Mouse (Mus musculus): Measurements from ENCODE around the gene Prr29.

Prr29 gene

DNA sequence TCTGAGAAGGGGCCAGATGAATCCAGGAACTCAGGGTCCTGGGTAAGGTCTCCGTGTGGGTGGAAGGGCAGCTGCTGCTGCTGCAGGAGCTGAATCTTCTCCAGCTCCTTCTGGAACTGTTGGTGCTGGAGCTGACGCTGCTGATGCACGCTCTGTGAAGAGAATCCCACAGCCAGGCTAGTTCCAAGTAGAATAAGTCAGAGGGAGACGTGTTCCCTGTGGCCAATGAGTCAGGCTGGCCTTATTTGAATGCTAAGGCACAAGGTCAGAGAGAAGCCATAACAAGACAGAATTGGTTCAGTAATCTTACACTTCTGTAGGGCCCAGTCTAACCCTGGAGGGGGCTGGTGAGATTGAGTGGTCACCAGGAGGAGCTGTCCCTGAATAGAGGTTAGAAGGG, 44.7 kb downstream of the Prr29 start:
- no peak for DNase-seq (ENCODE audit: low read depth, low spot score)

DNA sequence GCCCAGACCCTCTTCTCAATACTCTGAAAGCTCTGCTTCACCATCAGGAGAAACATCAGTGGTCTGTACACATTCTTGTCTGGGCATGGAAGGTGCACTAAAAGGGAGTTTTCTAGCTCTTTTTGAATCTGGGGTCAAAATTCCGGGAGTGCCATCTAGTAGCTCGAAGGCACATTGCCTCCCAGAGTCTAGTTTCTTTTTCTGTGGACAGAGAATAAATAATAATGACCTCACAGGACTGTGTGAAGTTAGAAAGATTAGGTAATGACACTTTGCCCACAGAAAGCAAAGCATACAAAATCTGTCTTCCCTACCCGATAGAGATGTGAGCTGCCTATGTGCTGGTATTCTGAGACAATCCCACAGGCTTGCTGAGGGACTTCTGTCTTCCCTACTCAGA, 45.2 kb downstream of the Prr29 start:
- no peak for DNase-seq (ENCODE audit: low read depth, low spot score)

DNA sequence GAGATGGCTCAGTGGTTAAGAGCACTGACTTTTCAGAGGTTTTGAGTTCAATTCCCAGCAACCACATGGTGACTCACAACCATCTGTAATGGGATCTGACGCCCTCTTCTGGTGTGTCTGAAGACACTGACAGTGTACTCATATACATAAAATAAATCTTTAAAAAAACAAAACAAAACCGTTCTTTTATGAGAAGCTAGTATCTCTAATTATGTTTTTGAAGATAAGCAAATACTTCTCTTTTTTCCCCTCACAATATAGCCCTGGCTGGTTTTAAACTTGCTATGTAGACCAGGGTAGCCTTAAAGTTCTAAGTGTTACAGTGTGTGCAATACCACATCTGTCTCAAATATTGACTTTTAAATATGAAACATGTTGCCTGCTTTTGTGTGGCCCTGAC, 45.9 kb downstream of the Prr29 start:
- no peak for DNase-seq (ENCODE audit: low read depth, low spot score)

DNA sequence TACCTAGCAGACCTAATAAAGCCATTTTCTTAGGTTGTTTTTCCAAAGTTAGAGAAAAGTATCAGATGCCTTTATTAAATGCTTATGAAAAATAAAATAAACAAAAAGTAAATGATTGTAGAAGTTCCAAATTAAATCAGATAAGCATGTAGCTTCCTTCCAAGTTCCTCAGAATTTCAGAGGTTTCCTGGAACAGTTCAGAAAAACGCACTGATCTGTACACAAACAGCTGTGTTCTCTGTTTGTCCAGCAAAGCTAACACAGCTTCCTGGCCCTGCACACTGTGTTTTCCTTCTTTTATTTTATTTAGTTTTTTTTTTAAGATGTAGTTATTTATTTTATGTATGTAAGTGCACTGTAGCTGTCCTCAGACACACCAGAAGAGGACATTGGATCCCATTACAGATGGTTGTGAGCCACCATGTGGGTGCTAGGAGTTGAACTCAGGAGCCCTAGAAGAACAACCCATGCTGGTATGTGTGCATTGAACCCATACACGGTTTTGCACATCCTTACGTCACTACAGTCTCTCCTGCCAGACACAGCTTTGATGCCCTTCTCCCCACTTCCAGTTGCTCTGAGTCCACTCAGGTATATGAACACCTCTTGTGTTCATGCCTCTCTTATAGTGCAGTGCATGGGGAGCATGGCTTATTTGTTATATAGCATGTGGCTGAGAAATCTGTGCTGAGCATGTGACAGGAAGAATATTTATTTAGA, 47.5 kb downstream of the Prr29 start:
- no peak for DNase-seq (ENCODE audit: low read depth, low spot score)

DNA sequence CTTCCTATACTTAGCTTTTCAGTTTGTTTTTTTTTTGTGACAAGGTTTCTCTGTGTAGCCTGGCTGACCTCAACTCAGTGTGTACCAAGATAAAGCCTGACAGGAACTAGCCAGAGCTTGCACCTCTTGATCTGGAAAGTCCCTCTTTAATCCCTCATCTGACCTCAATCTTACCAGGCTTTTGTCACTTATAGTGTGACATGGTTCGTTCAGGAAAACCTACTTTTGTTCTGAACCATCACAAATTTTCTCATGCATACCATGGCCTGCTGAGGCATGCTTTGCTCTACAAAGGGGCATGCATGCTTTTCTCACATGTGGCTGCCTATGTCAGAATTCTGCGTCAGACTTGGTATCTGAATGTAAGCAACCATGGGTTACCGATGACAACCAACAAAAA, 51.1 kb downstream of the Prr29 start:
- no peak for DNase-seq (ENCODE audit: low read depth, low spot score)

DNA sequence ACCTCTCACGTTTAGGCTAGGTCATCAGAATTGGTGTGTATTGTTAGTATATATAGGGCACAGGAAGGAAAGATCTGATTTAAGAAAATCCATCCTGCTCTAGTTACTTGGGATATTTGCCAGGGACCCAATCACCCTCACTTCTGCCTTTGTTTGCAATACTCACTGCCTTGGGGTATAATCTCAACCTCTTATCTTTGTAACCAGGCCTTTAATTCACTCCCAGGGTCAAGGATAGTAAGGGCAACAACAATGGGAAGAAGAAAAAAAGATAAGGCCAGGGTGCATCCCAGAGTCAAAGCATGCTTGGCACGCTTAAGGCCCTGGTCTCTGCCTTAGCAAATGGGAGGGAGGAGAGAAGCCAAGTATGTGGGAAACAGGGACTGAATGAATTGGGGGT, 52.6 kb downstream of the Prr29 start:
- DNase-seq (ENCODE audit: low read depth, low spot score), result no peak

DNA sequence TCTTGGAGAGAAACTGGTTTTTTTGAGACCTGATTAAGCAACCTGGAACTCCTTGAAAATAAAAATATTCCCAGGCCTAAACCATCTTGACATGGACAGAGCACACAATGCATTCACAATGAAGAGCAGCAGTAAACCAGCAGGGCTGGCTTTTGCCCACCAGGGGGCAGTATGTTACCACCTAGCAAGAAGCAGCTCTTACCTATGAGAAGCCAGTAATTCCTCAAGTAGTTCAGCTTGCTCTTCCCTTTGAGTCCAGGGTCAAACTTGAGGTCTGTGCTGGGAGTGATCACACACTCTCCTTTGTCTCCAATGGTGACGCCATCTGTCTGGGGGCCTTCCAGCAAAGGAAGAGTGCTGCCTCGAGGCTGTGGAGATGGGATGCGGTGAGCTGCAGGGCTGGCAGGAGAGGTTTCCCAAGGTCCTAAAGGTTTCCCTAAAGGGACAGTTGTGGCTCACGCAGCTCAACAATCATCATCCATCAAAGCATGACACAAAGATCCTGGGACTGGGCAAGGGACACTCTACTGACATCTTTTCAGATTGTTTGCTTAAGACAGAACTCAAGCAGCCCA, 53.4 kb downstream of the Prr29 start:
- DNase-seq (ENCODE audit: low read depth, low spot score), result peak; percentile 70

DNA sequence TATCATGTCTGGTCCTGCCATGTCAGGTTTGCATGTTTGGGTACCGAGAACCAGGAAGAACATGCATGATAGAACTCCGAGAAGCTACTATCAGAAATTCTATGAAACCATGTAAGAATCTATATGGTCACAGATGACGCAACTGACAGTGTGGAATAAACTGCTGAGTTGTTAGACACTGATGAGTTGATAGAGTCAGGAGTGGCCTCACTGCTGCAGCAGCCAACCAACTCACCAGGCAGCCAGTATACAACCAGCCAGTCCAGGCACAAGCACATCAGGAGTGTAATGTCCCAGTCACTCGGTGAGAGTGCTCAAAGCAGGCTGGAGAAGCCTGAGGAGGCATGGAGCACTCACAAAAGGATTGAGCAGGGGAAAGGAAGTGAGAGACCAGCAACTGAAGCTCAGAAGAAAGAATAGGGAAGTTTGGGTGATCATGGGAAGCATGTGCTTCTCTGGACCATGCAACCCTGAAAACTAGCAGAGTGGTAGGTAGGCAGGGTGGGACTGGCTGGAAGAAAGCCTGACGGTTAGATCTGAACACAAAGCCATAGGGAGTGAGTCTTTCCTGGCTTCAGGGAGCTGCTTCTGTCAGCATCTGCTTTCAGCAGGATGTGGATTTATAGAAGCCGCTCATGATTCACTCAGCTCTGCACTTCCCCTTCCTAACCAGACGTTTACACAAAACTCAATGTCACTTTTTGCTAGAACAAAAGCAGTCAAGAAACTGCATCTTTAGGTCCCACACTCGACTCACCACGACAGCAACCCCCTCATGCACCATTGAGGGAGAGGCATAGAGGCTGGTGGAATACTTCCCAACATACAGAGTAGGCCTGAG, 54.2 kb downstream of the Prr29 start:
- no peak for DNase-seq (ENCODE audit: low read depth, low spot score)

DNA sequence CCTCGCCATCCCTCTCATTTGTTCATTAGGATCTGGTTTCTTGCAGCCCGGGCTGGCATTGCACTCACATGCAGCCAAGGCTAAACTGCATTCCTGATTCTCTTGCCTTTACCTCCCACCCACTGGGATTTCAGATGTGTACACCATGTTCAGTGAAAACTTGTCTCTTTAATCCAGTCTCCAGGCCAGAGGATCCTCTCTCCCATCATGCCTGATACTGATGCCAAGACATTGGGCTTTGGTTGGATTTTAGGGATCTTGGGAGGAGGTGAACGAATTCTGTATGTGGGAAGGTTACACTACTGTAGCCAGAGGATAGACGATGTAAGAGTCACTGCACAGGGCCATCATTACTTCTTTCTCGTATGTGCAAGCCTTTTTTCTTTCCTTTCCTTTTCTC, 59.9 kb downstream of the Prr29 start:
- DNase-seq (ENCODE audit: low read depth, low spot score), result no peak

DNA sequence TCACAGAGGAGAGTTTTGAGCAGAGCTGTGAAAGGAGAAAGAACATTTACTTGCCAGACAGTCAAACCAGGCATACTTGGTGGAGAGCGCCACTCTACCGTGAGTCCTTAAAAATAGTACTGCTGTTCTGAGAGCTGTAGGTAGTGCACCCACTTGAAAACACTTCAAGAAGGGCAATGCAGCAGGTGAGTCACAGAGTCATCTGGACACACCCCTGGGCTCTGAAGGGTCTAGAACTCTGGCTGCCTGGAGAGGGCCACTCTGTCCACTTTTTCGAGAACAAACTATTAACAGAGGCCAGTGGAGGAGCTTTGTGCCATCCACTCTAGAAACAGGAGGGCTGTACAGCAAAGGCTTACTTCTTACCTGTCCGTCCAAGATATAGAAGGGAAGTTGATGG, 61.2 kb downstream of the Prr29 start:
- no peak for DNase-seq (ENCODE audit: low read depth, low spot score)

Data from brain, embryonic 18.5 days (tissue).